Mouse (Mus musculus) intestine, postnatal 0 days (tissue): Measurements from ENCODE around the gene Dirc2. TPM values are rescaled to one million over a fixed set of nuclear protein-coding genes. Genes with fewer than 3 reads are reported as not detected.

Experiments
- ATAC-seq: fragments of 200-750 bp; cut with Nextera tagmentation; 2 replicates; pipeline ENCODE4 v1.8.0; 2017; ENCODE audit warnings: mild to moderate bottlenecking, moderate TSS enrichment, moderate library complexity
- H3K27ac ChIP-seq: fragments of 300-500 bp; sonication (generic); 2 replicates; pipeline ENCODE4 v1.5.1; 2014; ENCODE audit warnings: mild to moderate bottlenecking, low read depth, low read length, moderate library complexity
- H3K27me3 ChIP-seq: fragments of 300-500 bp; sonication (generic); replicated peaks from 2 replicates; pipeline ENCODE4 v1.6.1; 2014; ENCODE audit warnings: low read length, mixed read lengths; ENCODE audit not compliant: control insufficient read depth, insufficient read depth
- H3K36me3 ChIP-seq: fragments of 300-500 bp; sonication (generic); 2 replicates; pipeline ENCODE4 v1.6.1; 2014; ENCODE audit warnings: mild to moderate bottlenecking, moderate library complexity; ENCODE audit not compliant: control insufficient read depth, insufficient read depth
- H3K4me1 ChIP-seq: fragments of 300-500 bp; sonication (generic); replicated peaks from 2 replicates; pipeline ENCODE4 v1.6.1; 2014; ENCODE audit warnings: antibody characterized with exemption, low read length, mixed read lengths; ENCODE audit not compliant: control insufficient read depth, insufficient read depth
- H3K4me2 ChIP-seq: fragments of 300-500 bp; sonication (generic); replicated peaks from 2 replicates; pipeline ENCODE4 v1.6.1; 2014; ENCODE audit warnings: low read depth, mild to moderate bottlenecking, moderate library complexity
- H3K4me3 ChIP-seq: fragments of 300-500 bp; sonication (generic); 2 replicates; pipeline ENCODE4 v1.5.1; 2014; ENCODE audit warnings: low read depth, low read length
- H3K9ac ChIP-seq: fragments of 300-500 bp; sonication (generic); 2 replicates; pipeline ENCODE4 v1.6.1; 2014; ENCODE audit warnings: mild to moderate bottlenecking, low read depth, low read length
- H3K9me3 ChIP-seq: fragments of 300-500 bp; sonication (generic); 2 replicates; pipeline ENCODE4 v1.6.1; 2016; ENCODE audit warnings: mixed run types; ENCODE audit not compliant: control insufficient read depth
- CTCF ChIP-seq: sonication (generic); IDR thresholded peaks from 2 replicates; pipeline ENCODE4 v1.5.1; 2016; ENCODE audit warnings: low read depth, mild to moderate bottlenecking, control low read depth, antibody characterized with exemption, moderate library complexity
- WGBS: fragments of 180-500 bp; shearing (Covaris S2); extraction: QIAGEN DNeasy Blood & Tissue Kit; methylation state at CpG from one replicate; pipeline ENCODE4 v1.1.7; 2014; 5-methylcytosine and 5-hydroxymethylcytosine counted together
- polyA plus RNA-seq: library from polyadenylated mRNA; unstranded; fragments of >200 nt; fragmentation: Nextera tagmentation; extraction: Ambion mirVana; gene quantifications from 2 replicates; pipeline ENCODE4 v1.2.1, GENCODE M21; 2015

The Dirc2 gene
- polyA plus RNA-seq, 1 experiment from 2014 or later = 22.0 TPM

GRCm38 (mm10) chr16:35677511-35678113 is 91.5 kb downstream of the Dirc2 start:
- Histone ChIP-seq H3K27me3 (no peaks in the 10 kb centered on the region; the same call in 1 of the 2 replicates), H3K4me1 (no peaks in the 10 kb centered on the region), H3K9me3 (no peaks in the 10 kb centered on the region), H3K4me3 (no peak overlapping the region), H3K27ac (no peak overlapping the region), H3K9ac (no peak overlapping the region), H3K4me2 (no peak overlapping the region), H3K36me3 (no peaks in the 10 kb centered on the region)
- no peak for TF ChIP-seq CTCF
- 72% methylated on average over 8 of the region's 8 CpGs for WGBS
- no peak for ATAC-seq

- H3K4me2 ChIP-seq = no peak overlapping the region
- no peaks in the 10 kb centered on the region for H3K36me3 ChIP-seq
- WGBS = 78% methylated on average over 4 of the region's 4 CpGs
- TF ChIP-seq CTCF = no peak
- H3K27me3 ChIP-seq = peaks cover 7% of the 10 kb centered on the region
- no peaks in the 10 kb centered on the region for H3K9me3 ChIP-seq
- no peak overlapping the region for H3K4me3 ChIP-seq
- H3K27ac ChIP-seq = no peak overlapping the region
- ATAC-seq = no peak
- H3K4me1 ChIP-seq = no peaks in the 10 kb centered on the region
- no peak overlapping the region for H3K9ac ChIP-seq
Observed at GRCm38 (mm10) chr16:35664847-35665246, 104.3 kb downstream of the Dirc2 start.

GRCm38 (mm10) chr16:35663831-35664414 is 105.2 kb downstream of the Dirc2 start:
- Histone ChIP-seq H3K4me3 (no peak overlapping the region), H3K4me1 (no peaks in the 10 kb centered on the region)

GRCm38 (mm10) chr16:35660222-35660621 is 108.9 kb downstream of the Dirc2 start:
- no peak for TF ChIP-seq CTCF
- no peaks in the 10 kb centered on the region for H3K9me3 ChIP-seq
- peak overlapping the region; percentile 75 for H3K4me2 ChIP-seq
- 4% methylated on average over 36 of the region's 36 CpGs for WGBS
- H3K9ac ChIP-seq = no peak overlapping the region
- ATAC-seq = no peak
- peaks cover 23% of the 10 kb centered on the region for H3K27me3 ChIP-seq
- H3K36me3 ChIP-seq = no peaks in the 10 kb centered on the region
- no peak overlapping the region for H3K27ac ChIP-seq
- no peaks in the 10 kb centered on the region for H3K4me1 ChIP-seq
- peak overlapping the region; percentile 41 for H3K4me3 ChIP-seq

More at GRCm38 (mm10) chr16:35663831-35664414, 105.2 kb downstream of the Dirc2 start:
- Histone ChIP-seq H3K27me3 (peaks cover 16% of the 10 kb centered on the region), H3K36me3 (no peaks in the 10 kb centered on the region), H3K9ac (no peak overlapping the region), H3K4me2 (no peak overlapping the region), H3K27ac (0 out of 2 replicates have a peak overlapping the region, but pooled peaks have one; percentile 1), H3K9me3 (no peaks in the 10 kb centered on the region)
- no peak for TF ChIP-seq CTCF
- ATAC-seq = no peak
- 90% methylated on average over 9 of the region's 9 CpGs for WGBS

- no peaks in the 10 kb centered on the region for H3K9me3 ChIP-seq
- H3K36me3 ChIP-seq = no peaks in the 10 kb centered on the region
- no peak overlapping the region for H3K4me3 ChIP-seq
- no peak for TF ChIP-seq CTCF
- H3K4me1 ChIP-seq = no peaks in the 10 kb centered on the region
- peaks cover 7% of the 10 kb centered on the region; the same call in 1 of the 2 replicates for H3K27me3 ChIP-seq
- ATAC-seq = no peak
- H3K4me2 ChIP-seq = no peak overlapping the region
- 88% methylated on average over 5 of the region's 5 CpGs for WGBS
- no peak overlapping the region for H3K27ac ChIP-seq
- no peak overlapping the region for H3K9ac ChIP-seq
Observed at GRCm38 (mm10) chr16:35653951-35654350, 115.2 kb downstream of the Dirc2 start.

- H3K4me1 ChIP-seq = no peaks in the 10 kb centered on the region
- H3K27ac ChIP-seq = no peak overlapping the region
- no peaks in the 10 kb centered on the region for H3K27me3 ChIP-seq
- TF ChIP-seq CTCF = no peak
- H3K9ac ChIP-seq = no peak overlapping the region
- no peaks in the 10 kb centered on the region for H3K9me3 ChIP-seq
- no peak overlapping the region for H3K4me3 ChIP-seq
- no peak for ATAC-seq
- 84% methylated on average over 3 of the region's 3 CpGs for WGBS
- H3K4me2 ChIP-seq = no peak overlapping the region
- no peaks in the 10 kb centered on the region for H3K36me3 ChIP-seq
Observed at GRCm38 (mm10) chr16:35652706-35653105, 116.5 kb downstream of the Dirc2 start.
